In the genomic region with DNA sequence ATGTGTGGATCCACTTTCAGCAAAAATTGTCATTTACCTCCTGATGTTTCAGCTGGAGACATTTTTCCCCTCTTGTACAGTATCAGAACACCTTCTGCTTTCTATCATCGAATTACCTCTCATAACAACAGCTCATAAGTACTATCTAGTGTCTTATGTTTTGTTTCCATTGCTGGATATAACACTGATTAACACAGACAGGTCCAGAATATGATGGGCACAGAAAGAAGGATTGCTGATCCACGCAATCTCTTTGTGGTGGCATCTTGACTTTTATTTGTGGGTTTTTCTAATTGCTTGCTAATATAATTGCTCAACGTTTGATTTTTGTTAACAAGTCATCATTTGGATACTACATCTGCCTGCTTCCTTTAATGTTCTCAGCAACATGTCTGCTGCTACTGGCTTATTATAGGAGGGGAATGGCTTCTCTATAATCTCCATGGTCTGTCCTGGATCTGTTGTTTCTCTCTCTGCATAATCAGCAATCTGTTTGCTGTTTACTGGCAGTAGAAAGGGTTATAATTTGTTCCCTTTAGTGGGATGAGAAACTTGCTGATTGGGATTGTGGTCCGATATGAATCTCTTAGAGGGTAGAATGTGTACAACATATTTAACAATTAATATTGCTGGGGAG, we compare ENCODE assay signal across 24 mouse cellular contexts.
DNase-seq lines count a peak whose midpoint lies in the region; ATAC-seq and TF ChIP-seq lines count a peak whose summit lies in the region.
"Had no signal": no experiment of that assay in that cellular context is flagged by ENCODE, and none has a peak within 500 bp of the region (broad histone marks: within the 10 kb centered on the region; RNA-seq: fewer than 3 reads in every experiment).

No protein-coding gene starts in this region.

- no peaks in the 10 kb centered on the region for H3K9me3 ChIP-seq in forebrain, embryonic 13.5 days (replicated peaks)
- H3K9me3 ChIP-seq in forebrain, embryonic 11.5 days (ENCODE audit: control insufficient read depth, low read length): no peaks in the 10 kb centered on the region
- no peaks in the 10 kb centered on the region for H3K9me3 ChIP-seq in forebrain, embryonic 16.5 days (ENCODE audit: control insufficient read depth, low read length)
- H3K9me3 ChIP-seq: embryonic facial prominence, embryonic 10.5 days; embryonic facial prominence, embryonic 13.5 days; hindbrain, embryonic 12.5 days; hindbrain, embryonic 15.5 days had no signal

- DNase-seq in forebrain, embryonic 11.5 days (ENCODE audit: low spot score): no peak
- peak in 1 of 2 experiments; percentile 29 for DNase-seq in layer of hippocampus, adult 2 months (ENCODE audit: low spot score in 2 of 2)
- no peak for DNase-seq in layer of hippocampus, adult 8-10 months (ENCODE audit: low spot score in 2 of 2)
- peak; percentile 2 for DNase-seq in brain, adult 2 months (ENCODE audit: low read depth, low spot score)
- DNase-seq in embryo, embryonic 9.5 days (ENCODE audit: extremely low spot score): no peak
- DNase-seq: adrenal gland, postnatal 10 days; adrenal gland, postnatal 36 days; cerebellum, adult 18-20 months; cerebellum, adult 9-10 months; cerebellum, postnatal 14 days; gastrocnemius, adult 2 months; gastrocnemius, postnatal 14 days; heart, adult 11 months had no signal

- H3K27ac ChIP-seq in forebrain, embryonic 13.5 days: no peak overlapping the region
- no peak overlapping the region for H3K27ac ChIP-seq in forebrain, embryonic 11.5 days (ENCODE audit: low read depth, low read length)
- peak overlapping the region; percentile 6; the same call in 1 of the 2 replicates for H3K27ac ChIP-seq in layer of hippocampus, adult 2 months
- H3K27ac ChIP-seq in forebrain, embryonic 16.5 days (ENCODE audit: low read length): peak overlapping the region; percentile 75
- H3K27ac ChIP-seq: embryonic facial prominence, embryonic 10.5 days; embryonic facial prominence, embryonic 13.5 days; gastrocnemius, adult 2 months; hindbrain, embryonic 12.5 days; hindbrain, embryonic 15.5 days had no signal

- TF ChIP-seq CTCF in layer of hippocampus, adult 2 months (conservative IDR thresholded peaks at IDR 0.05): no peak

- no peak overlapping the region for H3K4me3 ChIP-seq in forebrain, embryonic 13.5 days
- no peak overlapping the region for H3K4me3 ChIP-seq in forebrain, embryonic 11.5 days (ENCODE audit: low read depth, low read length)
- no peak overlapping the region for H3K4me3 ChIP-seq in layer of hippocampus, adult 2 months
- H3K4me3 ChIP-seq in forebrain, embryonic 16.5 days (replicated peaks; ENCODE audit: low read length): no peak overlapping the region
- H3K4me3 ChIP-seq: embryonic facial prominence, embryonic 10.5 days; embryonic facial prominence, embryonic 13.5 days; erythroblast, embryonic 14.5 days; gastrocnemius, adult 2 months; hindbrain, embryonic 12.5 days; hindbrain, embryonic 15.5 days had no signal

- H3K4me1 ChIP-seq in forebrain, embryonic 13.5 days: no peaks in the 10 kb centered on the region
- no peaks in the 10 kb centered on the region for H3K4me1 ChIP-seq in forebrain, embryonic 11.5 days (replicated peaks; ENCODE audit: control insufficient read depth, insufficient read depth, low read length)
- peaks cover 4% of the 10 kb centered on the region for H3K4me1 ChIP-seq in forebrain, embryonic 16.5 days (replicated peaks; ENCODE audit: control insufficient read depth, insufficient read depth, low read length)
- H3K4me1 ChIP-seq: embryonic facial prominence, embryonic 10.5 days; embryonic facial prominence, embryonic 13.5 days; hindbrain, embryonic 12.5 days; hindbrain, embryonic 15.5 days had no signal

- no peaks in the 10 kb centered on the region for H3K36me3 ChIP-seq in forebrain, embryonic 13.5 days (ENCODE audit: poor library complexity, severe bottlenecking)
- H3K36me3 ChIP-seq in forebrain, embryonic 11.5 days (ENCODE audit: control insufficient read depth, insufficient read depth, low read length): no peaks in the 10 kb centered on the region
- no peaks in the 10 kb centered on the region for H3K36me3 ChIP-seq in forebrain, embryonic 16.5 days (ENCODE audit: control insufficient read depth, insufficient read depth)
- H3K36me3 ChIP-seq: embryonic facial prominence, embryonic 10.5 days; embryonic facial prominence, embryonic 13.5 days; hindbrain, embryonic 12.5 days; hindbrain, embryonic 15.5 days had no signal

- peak; percentile 88 for ATAC-seq in forebrain, embryonic 13.5 days
- ATAC-seq in forebrain, embryonic 11.5 days (replicated peaks; ENCODE audit: low FRiP score): no peak
- peak; percentile 94 for ATAC-seq in forebrain, embryonic 16.5 days
- ATAC-seq in megakaryocyte progenitor cell, adult 5-6 weeks (replicated peaks; ENCODE audit: poor library complexity): no peak
- ATAC-seq: activated CD4-positive, CD25-positive, alpha-beta regulatory T cell, adult 4 months; intestine, postnatal 0 days had no signal

- no peaks in the 10 kb centered on the region for H3K27me3 ChIP-seq in forebrain, embryonic 13.5 days
- no peaks in the 10 kb centered on the region for H3K27me3 ChIP-seq in forebrain, embryonic 11.5 days (ENCODE audit: control insufficient read depth, insufficient read depth, low read length)
- no peaks in the 10 kb centered on the region for H3K27me3 ChIP-seq in forebrain, embryonic 16.5 days (replicated peaks; ENCODE audit: control insufficient read depth, insufficient read depth, low read length)
- H3K27me3 ChIP-seq: embryonic facial prominence, embryonic 13.5 days; hindbrain, embryonic 12.5 days; hindbrain, embryonic 15.5 days had no signal

- H3K9ac ChIP-seq in forebrain, embryonic 13.5 days: no peak overlapping the region
- H3K9ac ChIP-seq in forebrain, embryonic 11.5 days (ENCODE audit: low read length): no peak overlapping the region
- no peak overlapping the region for H3K9ac ChIP-seq in forebrain, embryonic 16.5 days (replicated peaks; ENCODE audit: low read depth, low read length)
- H3K9ac ChIP-seq: embryonic facial prominence, embryonic 13.5 days; hindbrain, embryonic 12.5 days; hindbrain, embryonic 15.5 days had no signal

- WGBS in forebrain, embryonic 13.5 days: 72% methylated on average over 4 of the region's 4 CpGs
- WGBS in forebrain, embryonic 11.5 days: 83% methylated on average over 4 of the region's 4 CpGs
- WGBS in forebrain, embryonic 16.5 days: 55% methylated on average over 4 of the region's 4 CpGs

- H3K4me2 ChIP-seq in forebrain, embryonic 13.5 days: no peak overlapping the region
- H3K4me2 ChIP-seq in forebrain, embryonic 11.5 days (ENCODE audit: low read depth, low read length, severe bottlenecking): no peak overlapping the region
- H3K4me2 ChIP-seq in forebrain, embryonic 16.5 days (ENCODE audit: low read length): no peak overlapping the region
- H3K4me2 ChIP-seq: embryonic facial prominence, embryonic 13.5 days; heart, embryonic 11.5 days; hindbrain, embryonic 12.5 days; hindbrain, embryonic 15.5 days had no signal

Comparison
In these comparisons a context has a peak if more than half of its experiments do, and no peak if none do; other contexts are left out.
1. ATAC-seq: peak in forebrain, embryonic 13.5 days (single experiment) and forebrain, embryonic 16.5 days (single experiment); none in forebrain, embryonic 11.5 days (single experiment) and megakaryocyte progenitor cell, adult 5-6 weeks (single experiment).
2. H3K27ac ChIP-seq: peak in layer of hippocampus, adult 2 months (single experiment) and forebrain, embryonic 16.5 days (single experiment); none in forebrain, embryonic 13.5 days (single experiment) and forebrain, embryonic 11.5 days (single experiment).